Mouse (Mus musculus) E14TG2a.4 (cell line): ENCODE results near the gene Rnf216.

Experiments used
- CTCF ChIP-seq: conservative IDR thresholded peaks from 2 replicates; pipeline ENCODE4 v1.5.1; 2014; ENCODE audit warnings: low read length
- NANOG ChIP-seq: IDR thresholded peaks from 2 replicates; pipeline ENCODE4 v1.6.1; 2014; ENCODE audit warnings: borderline replicate concordance, low read length, mixed read lengths

DNA sequence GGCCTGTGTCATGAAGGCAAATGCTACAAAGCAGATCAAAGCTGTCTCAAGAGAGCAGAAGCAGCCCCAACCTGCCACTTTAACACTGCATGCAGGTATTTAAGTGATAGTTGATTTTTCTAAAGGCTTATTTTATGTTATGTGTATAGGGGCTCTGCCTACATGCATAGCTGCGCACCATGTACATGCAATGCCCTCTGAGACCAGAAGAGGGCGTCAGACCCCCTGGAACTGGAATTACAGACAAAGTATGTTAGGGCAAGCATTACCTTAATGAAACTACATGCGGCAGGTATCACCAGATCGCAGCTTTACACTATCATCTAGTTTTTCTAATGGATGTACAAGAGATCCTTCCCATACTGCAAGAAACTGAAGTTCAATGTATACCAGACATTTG is 27.9 kb downstream of the Rnf216 start:
- TF ChIP-seq CTCF (peak; percentile 87), NANOG (no peak)
